Mouse (Mus musculus) small intestine, adult 2 months (tissue): Measurements from ENCODE around the gene Slc30a6. TPM values are rescaled to one million over a fixed set of nuclear protein-coding genes. Genes with fewer than 3 reads are reported as not detected.

Experiments
- H3K27ac ChIP-seq: fragments of 200-500 bp; 2 replicates; pipeline ENCODE4 v1.5.1; 2012; ENCODE audit warnings: low read depth, low read length, control low read depth, inconsistent platforms; ENCODE audit not compliant: insufficient read depth
- H3K27me3 ChIP-seq: fragments of 200-500 bp; 2 replicates; pipeline ENCODE4 v1.6.1; 2012; ENCODE audit warnings: mild to moderate bottlenecking, moderate library complexity, low read length, inconsistent platforms; ENCODE audit not compliant: control insufficient read depth, insufficient read depth
- H3K36me3 ChIP-seq: fragments of 200-500 bp; 2 replicates; pipeline ENCODE4 v1.6.1; 2012; ENCODE audit warnings: mild to moderate bottlenecking, low read length, control low read depth, inconsistent platforms; ENCODE audit not compliant: control insufficient read depth, insufficient read depth
- H3K4me1 ChIP-seq: fragments of 200-500 bp; 2 replicates; pipeline ENCODE4 v1.6.1; 2012; ENCODE audit warnings: low read length, inconsistent platforms, mixed read lengths; ENCODE audit not compliant: control insufficient read depth, insufficient read depth, insufficient read length
- H3K4me3 ChIP-seq: fragments of 200-500 bp; 2 replicates; pipeline ENCODE4 v1.5.1; 2012; ENCODE audit warnings: low read depth, mild to moderate bottlenecking, control low read depth, inconsistent platforms, low read length, moderate library complexity
- CTCF ChIP-seq: fragments of 200-500 bp; IDR thresholded peaks from 2 replicates; pipeline ENCODE4 v1.5.1; 2012; ENCODE audit warnings: low read depth, mild to moderate bottlenecking, control low read depth, inconsistent platforms, low read length, moderate library complexity, mixed read lengths; ENCODE audit not compliant: insufficient replicate concordance, insufficient read length; ENCODE audit errors: extremely low read depth
- POLR2A ChIP-seq: fragments of 200-500 bp; IDR thresholded peaks from 2 replicates; pipeline ENCODE4 v1.6.1; 2012; ENCODE audit warnings: low read depth, mild to moderate bottlenecking, control low read depth, inconsistent platforms, low read length, moderate library complexity
- WGBS: fragments of 180-500 bp; shearing (Covaris S2); methylation state at CpG from one replicate; pipeline ENCODE4 v1.1.7; 2018; 5-methylcytosine and 5-hydroxymethylcytosine counted together
- polyA plus RNA-seq: library from polyadenylated mRNA; depleted of rRNA; stranded (reverse); fragments of >200 nt; gene quantifications from 2 replicates; pipeline ENCODE4 v1.2.3, GENCODE M21; 2012

The Slc30a6 gene
- polyA plus RNA-seq, 1 experiment = 14.6 TPM

DNA sequence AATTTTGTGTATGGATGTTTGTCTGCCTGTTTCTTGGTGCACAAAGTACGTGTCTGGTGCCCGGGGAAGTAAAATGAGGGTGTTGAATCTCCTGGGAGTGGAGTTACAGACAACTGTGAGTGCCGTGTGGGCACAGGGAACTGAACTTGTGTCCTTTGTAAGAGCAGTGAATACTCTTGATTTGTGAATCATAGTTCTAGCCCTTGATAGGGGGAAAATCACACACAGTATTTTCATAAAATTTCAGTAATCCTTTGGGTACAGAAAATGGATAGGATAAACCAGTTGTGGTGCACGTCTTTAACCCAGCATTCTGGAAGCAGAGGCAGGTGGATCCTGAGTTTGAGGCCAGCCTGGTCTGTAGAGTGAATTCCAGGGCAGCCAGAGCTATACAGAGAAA is 1.4 kb downstream of the Slc30a6 start:
- no peaks in the 10 kb centered on the region for H3K27me3 ChIP-seq
- 38% methylated on average over 4 of the region's 4 CpGs for WGBS
- no peak overlapping the region for H3K4me3 ChIP-seq
- peaks cover under 1% of the 10 kb centered on the region; the same call in 1 of the 2 replicates for H3K4me1 ChIP-seq
- 0 out of 2 replicates have a peak overlapping the region, but pooled peaks have one; percentile 31 for H3K27ac ChIP-seq
- H3K36me3 ChIP-seq = peaks cover under 1% of the 10 kb centered on the region; the same call in 1 of the 2 replicates
- TF ChIP-seq CTCF = no peak
- TF ChIP-seq POLR2A = no peak

DNA sequence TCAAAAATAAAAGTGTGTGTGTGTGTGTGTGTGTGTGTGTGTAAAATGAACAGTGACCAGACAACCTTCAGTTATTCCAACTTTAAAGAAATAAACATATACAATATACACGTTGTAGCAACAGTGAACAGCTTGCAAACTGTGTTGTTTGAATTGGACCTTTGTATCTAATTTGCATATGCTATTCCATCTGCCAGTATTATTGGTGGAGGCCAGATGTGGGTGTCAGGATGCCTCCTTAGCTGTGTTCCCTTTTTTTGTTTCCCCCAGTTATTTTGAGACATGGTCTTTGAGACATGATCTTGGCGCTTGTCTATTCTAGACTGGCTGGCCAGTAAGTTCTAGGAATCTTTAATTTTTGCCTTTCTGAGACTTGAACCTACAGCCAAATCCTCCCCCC is 1.8 kb downstream of the Slc30a6 start:
- WGBS = 51% methylated on average over 2 of the region's 2 CpGs
- no peak for TF ChIP-seq CTCF
- TF ChIP-seq POLR2A = no peak
- Histone ChIP-seq H3K27ac (0 out of 2 replicates have a peak overlapping the region, but pooled peaks have one; percentile 31), H3K4me3 (no peak overlapping the region), H3K36me3 (peaks cover 3% of the 10 kb centered on the region; the same call in 1 of the 2 replicates), H3K4me1 (peaks cover 4% of the 10 kb centered on the region), H3K27me3 (no peaks in the 10 kb centered on the region)

DNA sequence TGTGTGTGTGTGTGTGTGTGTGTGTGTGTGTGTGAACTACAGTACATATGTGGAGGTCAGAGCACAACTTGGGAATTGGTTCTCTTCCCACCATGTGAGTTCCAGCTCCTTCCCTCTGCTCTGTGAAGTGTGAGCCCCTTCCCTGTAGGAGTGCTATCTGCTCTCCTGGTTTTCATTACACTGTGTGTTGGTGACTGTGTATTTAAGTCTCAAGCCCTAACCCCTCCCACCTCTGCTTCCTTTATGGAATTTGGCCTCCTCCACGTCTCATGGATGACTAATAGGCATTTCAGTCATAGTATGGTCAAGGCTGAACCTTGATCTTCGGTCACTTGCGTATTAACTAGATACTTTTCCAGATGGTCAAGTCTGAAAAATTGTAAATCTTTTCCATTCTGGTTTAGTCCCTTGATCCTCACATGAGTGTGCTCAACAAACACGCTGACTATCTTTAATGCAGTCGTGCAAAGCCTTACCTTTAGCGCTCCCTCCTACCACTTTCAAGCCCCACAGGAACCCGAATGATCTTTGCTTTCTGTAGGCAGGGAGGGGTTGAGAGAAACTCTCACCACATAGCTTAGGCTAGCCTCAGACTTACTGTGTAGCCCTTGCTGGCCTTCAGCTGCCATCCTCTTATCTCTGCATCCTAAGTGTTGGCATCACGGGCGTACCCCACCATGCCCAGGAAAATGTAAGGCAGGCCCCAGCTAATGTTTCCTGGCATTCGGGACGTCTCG is 7.2 kb downstream of the Slc30a6 start:
- H3K27me3 ChIP-seq = no peaks in the 10 kb centered on the region
- H3K4me3 ChIP-seq = no peak overlapping the region
- peak overlapping the region; percentile 93 for H3K27ac ChIP-seq
- no peak for TF ChIP-seq CTCF
- TF ChIP-seq POLR2A = peak; percentile 18; the same call in 1 of the 2 replicates
- WGBS = 78% methylated on average over 12 of the region's 12 CpGs
- peaks cover 33% of the 10 kb centered on the region for H3K36me3 ChIP-seq
- peaks cover 14% of the 10 kb centered on the region for H3K4me1 ChIP-seq

DNA sequence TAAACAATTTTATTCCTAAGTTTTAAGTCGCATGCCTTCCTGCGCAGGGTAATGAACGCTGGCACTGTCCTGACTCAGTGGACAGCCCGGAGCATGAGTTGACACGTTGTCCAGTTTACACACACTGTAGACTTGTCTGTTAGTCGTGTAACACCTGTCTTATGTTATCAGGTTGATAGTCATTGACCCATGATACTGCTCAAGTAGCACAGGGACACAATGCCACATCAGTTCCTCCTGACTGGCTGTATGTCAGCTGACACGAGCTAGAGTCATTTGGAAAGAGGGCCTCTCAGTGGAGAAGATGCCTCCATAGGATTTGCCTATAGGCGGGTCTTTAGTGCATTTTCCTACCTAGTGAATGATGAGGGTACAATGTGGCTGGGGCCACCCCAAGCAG is 11.1 kb downstream of the Slc30a6 start:
- peak overlapping the region; percentile 73; the same call in 1 of the 2 replicates for H3K27ac ChIP-seq
- H3K4me3 ChIP-seq = no peak overlapping the region
- no peaks in the 10 kb centered on the region for H3K27me3 ChIP-seq
- H3K36me3 ChIP-seq = peaks cover 50% of the 10 kb centered on the region
- peaks cover 14% of the 10 kb centered on the region for H3K4me1 ChIP-seq
- 74% methylated on average over 8 of the region's 8 CpGs for WGBS
- no peak for TF ChIP-seq CTCF
- no peak for TF ChIP-seq POLR2A

DNA sequence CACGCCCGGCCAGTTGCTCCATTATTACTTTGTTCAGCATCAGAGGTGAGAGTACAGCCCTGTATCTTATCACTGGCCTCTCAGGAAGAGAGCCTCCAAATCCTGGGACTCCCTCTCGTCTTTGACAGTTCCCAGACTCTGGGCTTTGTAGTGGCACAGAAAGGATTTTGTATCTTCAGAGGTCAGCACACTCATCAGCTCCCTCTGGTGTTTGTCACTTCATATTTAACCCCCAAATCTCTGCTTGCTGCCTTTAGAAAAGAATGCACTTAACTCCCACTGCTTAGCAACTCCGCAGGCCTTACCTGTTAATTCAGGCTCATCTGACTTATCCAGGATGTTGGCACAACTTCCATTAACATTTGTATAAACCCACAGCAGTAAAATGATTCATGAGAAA is 14.3 kb downstream of the Slc30a6 start:
- Histone ChIP-seq H3K4me1 (0 out of 2 replicates have a peak, but pooled peaks cover 2% of the 10 kb centered on the region), H3K27me3 (no peaks in the 10 kb centered on the region), H3K36me3 (peaks cover 51% of the 10 kb centered on the region), H3K27ac (no peak overlapping the region), H3K4me3 (no peak overlapping the region)
- 67% methylated on average over 4 of the region's 4 CpGs for WGBS
- TF ChIP-seq CTCF (no peak), POLR2A (no peak)

DNA sequence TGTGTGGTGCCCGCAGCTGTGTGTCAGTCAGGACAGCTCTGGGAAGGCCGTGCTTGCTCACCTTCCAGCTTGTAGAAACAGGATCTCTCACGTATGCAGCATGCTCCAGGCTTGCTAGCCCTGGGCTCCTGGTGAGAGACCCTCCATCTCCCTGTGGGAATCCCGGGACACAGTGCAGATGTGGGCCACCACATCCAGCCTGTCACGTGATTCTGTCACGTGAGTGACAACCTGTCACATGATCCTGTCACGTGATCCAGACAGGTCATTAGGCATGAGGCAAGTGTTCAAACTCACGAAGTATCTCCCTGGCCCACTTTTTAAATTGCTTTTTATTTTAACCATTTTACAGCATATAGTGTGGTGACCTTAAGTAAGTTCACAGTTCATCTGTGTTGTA is 17.9 kb downstream of the Slc30a6 start:
- Histone ChIP-seq H3K4me3 (no peak overlapping the region), H3K36me3 (peaks cover 57% of the 10 kb centered on the region), H3K27ac (no peak overlapping the region), H3K4me1 (no peaks in the 10 kb centered on the region), H3K27me3 (no peaks in the 10 kb centered on the region)
- 91% methylated on average over 8 of the region's 8 CpGs for WGBS
- TF ChIP-seq POLR2A (no peak), CTCF (no peak)

DNA sequence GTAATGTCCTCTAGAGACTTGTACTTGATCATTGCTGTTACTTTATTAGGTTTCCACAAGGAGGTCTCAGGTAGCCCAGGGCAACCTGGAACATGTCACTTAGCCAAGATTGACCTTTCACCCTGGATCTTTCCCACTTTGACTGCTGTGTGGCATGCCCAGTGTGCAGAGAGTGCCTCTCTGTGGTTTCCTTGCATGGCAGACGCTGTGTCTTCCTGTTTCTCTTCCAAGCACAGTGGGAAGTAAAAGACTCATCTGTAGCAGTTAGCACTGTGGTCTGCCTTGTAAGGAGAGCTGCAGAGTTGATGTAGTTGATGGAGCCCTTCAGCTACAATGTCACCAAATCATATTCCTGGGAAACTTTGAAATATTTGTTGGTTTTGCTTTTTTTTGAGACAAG is 19.3 kb downstream of the Slc30a6 start:
- Histone ChIP-seq H3K27ac (no peak overlapping the region), H3K4me1 (no peaks in the 10 kb centered on the region), H3K4me3 (no peak overlapping the region), H3K36me3 (peaks cover 61% of the 10 kb centered on the region), H3K27me3 (no peaks in the 10 kb centered on the region)
- TF ChIP-seq CTCF = no peak
- TF ChIP-seq POLR2A = no peak
- 70% methylated on average over 1 of the region's 1 CpGs for WGBS
